Mouse (Mus musculus): ENCODE measurements around the gene Sod1. TPM values are rescaled to one million over a fixed set of nuclear protein-coding genes. Genes with fewer than 3 reads are reported as not detected.

Gene Sod1
- polyA plus RNA-seq, 2 experiments: 753 to 1,393 TPM

- ATAC-seq (ENCODE audit: insufficient read depth) (no peak), DNase-seq (ENCODE audit: low read depth in 3 of 3, low spot score in 3 of 3) (no peak)
- Histone ChIP-seq H3K9ac (replicated peaks) (no peak overlapping the region), H3K4me1 (replicated peaks; ENCODE audit: control insufficient read depth in 2 of 2, insufficient read depth in 2 of 2, low read length in 1 of 2) (peaks cover 12 to 21% of the 10 kb centered on the region in 2 experiments), H3K27ac (no peak overlapping the region), H3K4me2 (ENCODE audit: low read depth) (no peak overlapping the region), H3K4me3 (ENCODE audit: insufficient read depth in 1 of 2, low read depth in 2 of 2, low read length in 2 of 2) (no peak overlapping the region), H3K36me3 (replicated peaks; ENCODE audit: control insufficient read depth, insufficient read depth, low read depth) (no peaks in the 10 kb centered on the region), H3K9me3 (ENCODE audit: control insufficient read depth, low read length) (no peaks in the 10 kb centered on the region), H3K27me3 (ENCODE audit: control insufficient read depth, insufficient read depth, low read length) (no peaks in the 10 kb centered on the region)
- TF ChIP-seq EP300 (IDR thresholded peaks at IDR 0.05; ENCODE audit: low read depth) (no peak), CTCF (IDR thresholded peaks at IDR 0.05; ENCODE audit: low read depth) (no peak)
- 52% methylated on average over 3 of the region's 3 CpGs for WGBS (ENCODE audit: insufficient replicate concordance)
These were observed 11.6 kb upstream of the Sod1 start for GRCm38 (mm10) chr16:90208996-90209395.

GRCm38 (mm10) chr16:90210717-90211116 is 9.8 kb upstream of the Sod1 start:
- no peaks in the 10 kb centered on the region for H3K27me3 ChIP-seq (ENCODE audit: control insufficient read depth, insufficient read depth, low read length)
- WGBS (ENCODE audit: insufficient replicate concordance): 80% methylated on average over 10 of the region's 10 CpGs
- ATAC-seq (ENCODE audit: insufficient read depth): no peak

GRCm38 (mm10) chr16:90211767-90212166 is 8.8 kb upstream of the Sod1 start:
- Histone ChIP-seq H3K4me1 (replicated peaks; ENCODE audit: control insufficient read depth in 2 of 2, insufficient read depth in 2 of 2, low read length in 1 of 2) (peaks cover 25 to 33% of the 10 kb centered on the region in 2 experiments), H3K4me2 (ENCODE audit: low read depth) (no peak overlapping the region), H3K27ac (no peak overlapping the region), H3K9ac (replicated peaks) (no peak overlapping the region), H3K27me3 (ENCODE audit: control insufficient read depth, insufficient read depth, low read length) (no peaks in the 10 kb centered on the region), H3K9me3 (ENCODE audit: control insufficient read depth, low read length) (no peaks in the 10 kb centered on the region), H3K4me3 (ENCODE audit: insufficient read depth in 1 of 2, low read depth in 2 of 2, low read length in 2 of 2) (no peak overlapping the region), H3K36me3 (replicated peaks; ENCODE audit: control insufficient read depth, insufficient read depth, low read depth) (no peaks in the 10 kb centered on the region)
- ATAC-seq (ENCODE audit: insufficient read depth): no peak
- DNase-seq (ENCODE audit: low read depth in 3 of 3, low spot score in 3 of 3): no peak
- TF ChIP-seq EP300 (IDR thresholded peaks at IDR 0.05; ENCODE audit: low read depth): no peak
- no peak for TF ChIP-seq CTCF (IDR thresholded peaks at IDR 0.05; ENCODE audit: low read depth)
- WGBS (ENCODE audit: insufficient replicate concordance): 65% methylated on average over 8 of the region's 8 CpGs

More at GRCm38 (mm10) chr16:90210717-90211116, 9.8 kb upstream of the Sod1 start:
- Histone ChIP-seq H3K9me3 (ENCODE audit: control insufficient read depth, low read length) (no peaks in the 10 kb centered on the region), H3K4me2 (ENCODE audit: low read depth) (no peak overlapping the region), H3K4me3 (ENCODE audit: insufficient read depth in 1 of 2, low read depth in 2 of 2, low read length in 2 of 2) (no peak overlapping the region), H3K4me1 (replicated peaks; ENCODE audit: control insufficient read depth in 2 of 2, insufficient read depth in 2 of 2, low read length in 1 of 2) (peaks cover 25 to 33% of the 10 kb centered on the region in 2 experiments), H3K27ac (no peak overlapping the region), H3K9ac (replicated peaks) (no peak overlapping the region), H3K36me3 (replicated peaks; ENCODE audit: control insufficient read depth, insufficient read depth, low read depth) (no peaks in the 10 kb centered on the region)
- TF ChIP-seq CTCF (IDR thresholded peaks at IDR 0.05; ENCODE audit: low read depth) (no peak), EP300 (IDR thresholded peaks at IDR 0.05; ENCODE audit: low read depth) (no peak)
- DNase-seq (ENCODE audit: low read depth in 3 of 3, low spot score in 3 of 3): no peak

- H3K27ac ChIP-seq: peak overlapping the region; percentile 85
- peak overlapping the region; percentile 36 for H3K9ac ChIP-seq (replicated peaks)
- ATAC-seq (ENCODE audit: insufficient read depth) (peak; percentile 95), DNase-seq (ENCODE audit: low read depth in 3 of 3, low spot score in 3 of 3) (peak; percentile 59 to 61 (median 60))
- peak overlapping the region; percentile 51 for H3K4me2 ChIP-seq (ENCODE audit: low read depth)
- no peaks in the 10 kb centered on the region for H3K36me3 ChIP-seq (replicated peaks; ENCODE audit: control insufficient read depth, insufficient read depth, low read depth)
- H3K4me3 ChIP-seq (ENCODE audit: insufficient read depth in 1 of 2, low read depth in 2 of 2, low read length in 2 of 2): peak overlapping the region in 1 of 2 experiments; percentile 10; a peak in 1 of 4 replicates
- WGBS (ENCODE audit: insufficient replicate concordance): 26% methylated on average over 12 of the region's 12 CpGs
- peaks cover 30 to 41% of the 10 kb centered on the region in 2 experiments for H3K4me1 ChIP-seq (replicated peaks; ENCODE audit: control insufficient read depth in 2 of 2, insufficient read depth in 2 of 2, low read length in 1 of 2)
- H3K27me3 ChIP-seq (ENCODE audit: control insufficient read depth, insufficient read depth, low read length): no peaks in the 10 kb centered on the region
- TF ChIP-seq EP300 (IDR thresholded peaks at IDR 0.05; ENCODE audit: low read depth) (peak; percentile 92), CTCF (IDR thresholded peaks at IDR 0.05; ENCODE audit: low read depth) (no peak)
- no peaks in the 10 kb centered on the region for H3K9me3 ChIP-seq (ENCODE audit: control insufficient read depth, low read length)
These were observed 6.8 kb upstream of the Sod1 start for GRCm38 (mm10) chr16:90213477-90214339.

All from liver, embryonic 14.5 days (tissue).